8 mouse cellular contexts compared by ENCODE assay signal in the genomic region with DNA sequence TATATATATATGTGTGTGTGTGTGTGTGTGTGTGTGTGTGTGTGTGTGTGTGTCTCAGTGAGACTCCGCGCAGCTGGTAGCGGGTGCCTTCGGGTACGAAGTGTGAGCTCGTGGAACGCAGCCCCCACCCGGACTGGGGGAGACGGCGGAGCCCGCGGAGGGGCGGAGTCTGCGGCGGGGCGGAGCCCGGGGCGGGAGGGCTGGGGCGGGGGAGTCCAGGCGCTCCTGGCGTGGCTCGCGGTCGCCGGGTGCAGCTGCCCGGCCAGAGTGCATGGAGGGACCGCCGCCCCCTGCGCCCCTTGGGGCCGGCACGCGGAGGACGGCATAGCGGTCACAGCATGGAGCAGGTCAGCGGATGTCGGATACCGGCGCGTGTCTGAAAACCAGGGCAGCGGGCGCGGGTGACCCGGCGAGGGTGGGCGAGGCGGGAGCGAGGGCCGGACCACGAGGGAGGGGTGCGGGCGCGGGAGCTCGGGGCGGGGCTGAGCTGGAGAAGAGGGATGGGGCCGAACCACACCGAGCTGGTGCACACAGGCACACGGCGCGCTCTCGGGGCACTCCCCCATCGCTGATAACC. TPM values are rescaled to one million over a fixed set of nuclear protein-coding genes. Genes with fewer than 3 reads are reported as not detected.
DNase-seq lines count a peak whose midpoint lies in the region; ATAC-seq and TF ChIP-seq lines count a peak whose summit lies in the region.

No protein-coding gene starts in this region.

- no peak overlapping the region for H3K27ac ChIP-seq in bone marrow macrophage, adult 2 months (ENCODE audit: insufficient read depth, low read depth, low read length)
- peak overlapping the region; percentile 36; the same call in 1 of the 2 replicates for H3K27ac ChIP-seq in forebrain, embryonic 12.5 days
- H3K27ac ChIP-seq in hindbrain, embryonic 13.5 days: peak overlapping the region; percentile 69
- H3K27ac ChIP-seq in liver, embryonic 12.5 days: no peak overlapping the region
- H3K27ac ChIP-seq in neural tube, embryonic 13.5 days (replicated peaks): peak overlapping the region; percentile 67

- peak overlapping the region; percentile 71 for H3K9ac ChIP-seq in forebrain, embryonic 12.5 days
- peak overlapping the region; percentile 83 for H3K9ac ChIP-seq in hindbrain, embryonic 13.5 days
- H3K9ac ChIP-seq in liver, embryonic 12.5 days: peak overlapping the region; percentile 68
- peak overlapping the region; percentile 81 for H3K9ac ChIP-seq in neural tube, embryonic 13.5 days

- ATAC-seq in forebrain, embryonic 12.5 days (ENCODE audit: low FRiP score): peak; percentile 51
- ATAC-seq in hindbrain, embryonic 13.5 days (ENCODE audit: low FRiP score): peak; percentile 41
- ATAC-seq in liver, embryonic 12.5 days: peak; percentile 52
- ATAC-seq in neural tube, embryonic 13.5 days (ENCODE audit: low read depth): peak; percentile 52
- no peak for ATAC-seq in inflammation-experienced regulatory T-cells, adult 6 months

- peak overlapping the region; percentile 99 for H3K4me2 ChIP-seq in forebrain, embryonic 12.5 days
- peak overlapping the region; percentile 89 for H3K4me2 ChIP-seq in hindbrain, embryonic 13.5 days
- H3K4me2 ChIP-seq in liver, embryonic 12.5 days: peak overlapping the region; percentile 100
- peak overlapping the region; percentile 94 for H3K4me2 ChIP-seq in neural tube, embryonic 13.5 days

- H3K36me3 ChIP-seq in forebrain, embryonic 12.5 days (replicated peaks): no peaks in the 10 kb centered on the region
- H3K36me3 ChIP-seq in hindbrain, embryonic 13.5 days: no peaks in the 10 kb centered on the region
- no peaks in the 10 kb centered on the region for H3K36me3 ChIP-seq in liver, embryonic 12.5 days
- no peaks in the 10 kb centered on the region for H3K36me3 ChIP-seq in neural tube, embryonic 13.5 days

- H3K4me1 ChIP-seq in lung, adult 2 months (ENCODE audit: control insufficient read depth, insufficient read depth, low read length): peaks cover 7% of the 10 kb centered on the region
- peaks cover 21% of the 10 kb centered on the region for H3K4me1 ChIP-seq in bone marrow macrophage, adult 2 months (ENCODE audit: control insufficient read depth, insufficient read depth, low read length)
- H3K4me1 ChIP-seq in forebrain, embryonic 12.5 days: peaks cover 52% of the 10 kb centered on the region
- H3K4me1 ChIP-seq in hindbrain, embryonic 13.5 days (replicated peaks): peaks cover 57% of the 10 kb centered on the region
- H3K4me1 ChIP-seq in liver, embryonic 12.5 days: peaks cover 58% of the 10 kb centered on the region
- peaks cover 53% of the 10 kb centered on the region for H3K4me1 ChIP-seq in neural tube, embryonic 13.5 days (replicated peaks)

- peak overlapping the region; percentile 59 for H3K4me3 ChIP-seq in lung, adult 2 months (replicated peaks; ENCODE audit: extremely low read depth, low read depth, low read length)
- peak overlapping the region; percentile 57 for H3K4me3 ChIP-seq in bone marrow macrophage, adult 2 months (ENCODE audit: insufficient read depth, low read length)
- peak overlapping the region; percentile 67 for H3K4me3 ChIP-seq in forebrain, embryonic 12.5 days (replicated peaks)
- H3K4me3 ChIP-seq in hindbrain, embryonic 13.5 days: peak overlapping the region; percentile 62
- peak overlapping the region; percentile 65 for H3K4me3 ChIP-seq in liver, embryonic 12.5 days
- H3K4me3 ChIP-seq in neural tube, embryonic 13.5 days: peak overlapping the region; percentile 61

- no peak for TF ChIP-seq CTCF in lung, adult 2 months (IDR thresholded peaks at IDR 0.05; ENCODE audit: insufficient read depth, low read length)
- TF ChIP-seq CTCF in bone marrow macrophage, adult 2 months (IDR thresholded peaks at IDR 0.05; ENCODE audit: low read depth, low read length): no peak

- H3K27me3 ChIP-seq in forebrain, embryonic 12.5 days: peaks cover 50% of the 10 kb centered on the region
- H3K27me3 ChIP-seq in hindbrain, embryonic 13.5 days: peaks cover 32% of the 10 kb centered on the region
- peaks cover 75% of the 10 kb centered on the region for H3K27me3 ChIP-seq in liver, embryonic 12.5 days (replicated peaks)
- peaks cover 30% of the 10 kb centered on the region for H3K27me3 ChIP-seq in neural tube, embryonic 13.5 days

- no peak for TF ChIP-seq POLR2A in lung, adult 2 months (IDR thresholded peaks at IDR 0.05; ENCODE audit: borderline replicate concordance, extremely low read depth, low read depth, low read length)
- no peak for TF ChIP-seq POLR2A in bone marrow macrophage, adult 2 months (IDR thresholded peaks at IDR 0.05; ENCODE audit: borderline replicate concordance, low read depth, low read length)

- WGBS in lung, adult 2 months: 0% methylated on average over 56 of the region's 61 CpGs
- WGBS in forebrain, embryonic 12.5 days: 2% methylated on average over 32 of the region's 61 CpGs
- under 1% methylated on average over 35 of the region's 61 CpGs for WGBS in hindbrain, embryonic 13.5 days
- WGBS in liver, embryonic 12.5 days (ENCODE audit: insufficient replicate concordance): 1% methylated on average over 45 of the region's 61 CpGs
- WGBS in neural tube, embryonic 13.5 days: under 1% methylated on average over 49 of the region's 61 CpGs

- peak; percentile 44 for DNase-seq in lung, adult 2 months
- no peak for DNase-seq in lung, postnatal 25 days (ENCODE audit: low spot score)

- no peaks in the 10 kb centered on the region for H3K9me3 ChIP-seq in forebrain, embryonic 12.5 days
- H3K9me3 ChIP-seq in hindbrain, embryonic 13.5 days: no peaks in the 10 kb centered on the region
- H3K9me3 ChIP-seq in liver, embryonic 12.5 days (replicated peaks): no peaks in the 10 kb centered on the region
- no peaks in the 10 kb centered on the region for H3K9me3 ChIP-seq in neural tube, embryonic 13.5 days

RNA-seq across cellular contexts. Expression of gene Arhgap23, which starts 11.1 kb away (rescaled TPM):
- 74.3 and 90.6 TPM in 2 replicates for polyA plus RNA-seq in lung, adult 2 months (2012; rRNA removed)
- 7.5 and 9.2 TPM in 2 replicates for polyA plus RNA-seq in bone marrow macrophage, adult 2 months (2012; ENCODE audit: insufficient read depth, insufficient read length, missing spikeins)
- 4.2 and 5.1 TPM in 2 replicates for polyA plus RNA-seq in forebrain, embryonic 12.5 days (2016; fragmentation: Nextera tagmentation; extraction: Ambion mirVana)
- 6.6 and 6.7 TPM in 2 replicates for polyA plus RNA-seq in hindbrain, embryonic 13.5 days (2015; fragmentation: Nextera tagmentation; extraction: Ambion mirVana)
- 17.3 and 19.7 TPM in 2 replicates for polyA plus RNA-seq in liver, embryonic 12.5 days (2016; fragmentation: Nextera tagmentation; extraction: Ambion mirVana)
- 6.8 and 7.4 TPM in 2 replicates for polyA plus RNA-seq in neural tube, embryonic 13.5 days (2015; fragmentation: Nextera tagmentation; extraction: Ambion mirVana)
- not detected for polyA plus RNA-seq in inflammation-experienced regulatory T-cells, adult 6 months (2017; shearing (Covaris generic))

RNA-seq across cellular contexts. Expression of gene Socs7, which starts 41.9 kb away (rescaled TPM):
- polyA plus RNA-seq in lung, adult 2 months (2012; rRNA removed): 9.8 and 11.3 TPM in 2 replicates
- polyA plus RNA-seq in bone marrow macrophage, adult 2 months (2012; ENCODE audit: insufficient read depth, insufficient read length, missing spikeins): 9.2 and 10.3 TPM in 2 replicates
- polyA plus RNA-seq in forebrain, embryonic 12.5 days (2016; fragmentation: Nextera tagmentation; extraction: Ambion mirVana): 7.9 and 8.0 TPM in 2 replicates
- polyA plus RNA-seq in hindbrain, embryonic 13.5 days (2015; fragmentation: Nextera tagmentation; extraction: Ambion mirVana): 8.4 and 9.2 TPM in 2 replicates
- 1.9 and 2.1 TPM in 2 replicates for polyA plus RNA-seq in liver, embryonic 12.5 days (2016; fragmentation: Nextera tagmentation; extraction: Ambion mirVana)
- 7.8 and 8.9 TPM in 2 replicates for polyA plus RNA-seq in neural tube, embryonic 13.5 days (2015; fragmentation: Nextera tagmentation; extraction: Ambion mirVana)
- 1 to 10 TPM; 5.9 to 8.5 (median 7.9) TPM for polyA plus RNA-seq in inflammation-experienced regulatory T-cells, adult 6 months (2017; shearing (Covaris generic))

RNA-seq across cellular contexts. Expression of gene Gpr179, which starts 52.4 kb away (rescaled TPM):
- polyA plus RNA-seq in lung, adult 2 months (2012; rRNA removed): 0.23 and 0.24 TPM in 2 replicates
- 0.12 TPM in 1 of 2 replicates, not detected in the other for polyA plus RNA-seq in bone marrow macrophage, adult 2 months (2012; ENCODE audit: insufficient read depth, insufficient read length, missing spikeins)
- polyA plus RNA-seq in forebrain, embryonic 12.5 days (2016; fragmentation: Nextera tagmentation; extraction: Ambion mirVana): 0.11 and 0.22 TPM in 2 replicates
- 0.16 and 0.25 TPM in 2 replicates for polyA plus RNA-seq in hindbrain, embryonic 13.5 days (2015; fragmentation: Nextera tagmentation; extraction: Ambion mirVana)
- polyA plus RNA-seq in liver, embryonic 12.5 days (2016; fragmentation: Nextera tagmentation; extraction: Ambion mirVana): 0.02 TPM in 1 of 2 replicates, not detected in the other
- polyA plus RNA-seq in neural tube, embryonic 13.5 days (2015; fragmentation: Nextera tagmentation; extraction: Ambion mirVana): 0.43 and 0.66 TPM in 2 replicates
- under 1 TPM; 0.18 to 0.37 (median 0.27) TPM for polyA plus RNA-seq in inflammation-experienced regulatory T-cells, adult 6 months (2017; shearing (Covaris generic))

Comparison
In these comparisons a context has a peak if more than half of its experiments do, and no peak if none do; other contexts are left out.
1. H3K27ac ChIP-seq: peak in forebrain, embryonic 12.5 days (single experiment), hindbrain, embryonic 13.5 days (single experiment) and neural tube, embryonic 13.5 days (single experiment); none in bone marrow macrophage, adult 2 months (single experiment) and liver, embryonic 12.5 days (single experiment).
2. Peak in every context shown above with its lines, with median percentiles within 50 percentile points of each other: H3K4me3 ChIP-seq, H3K4me2 ChIP-seq and H3K9ac ChIP-seq.